Mouse (Mus musculus) layer of hippocampus, adult 6 months (tissue): ENCODE measurements around the gene Cox16. TPM values are rescaled to one million over a fixed set of nuclear protein-coding genes. Genes with fewer than 3 reads are reported as not detected.

Source experiments
- long read RNA-seq, 2 experiments: library from polyadenylated mRNA; unstranded; transcript quantifications; one replicate each; pipeline ENCODE4 v2.0.0; 2019 to 2020
- polyA plus RNA-seq: library from polyadenylated mRNA; unstranded; fragments of <200 nt; fragmentation: Nextera tagmentation; gene quantifications from 2 replicates; pipeline ENCODE4 v1.2.3, GENCODE M21; 2021

The Cox16 gene
- 94.4 and 99.3 TPM in 2 replicates for polyA plus RNA-seq
- long read RNA-seq, experiment 1, transcript Cox16-201 (4 exons, 2,007 nt), result minor isoform, 9 of 48 reads
- long read RNA-seq, experiment 1, transcript Cox16-202 (4 exons, 668 nt), result major isoform, 31 of 48 reads
- long read RNA-seq, experiment 1, partial matches to known transcripts, result 0 of 48 reads
- long read RNA-seq, experiment 1, other reads (novel, unspliced or antisense), result 5 of 48 reads
- long read RNA-seq, experiment 2, transcript Cox16-202 (4 exons, 668 nt), result major isoform, 14 of 33 reads
- long read RNA-seq, experiment 2, transcript Cox16-201 (4 exons, 2,007 nt), result minor isoform, 6 of 33 reads
- long read RNA-seq, experiment 2, partial matches to known transcripts, result 0 of 33 reads
- long read RNA-seq, experiment 2, other reads (novel, unspliced or antisense), result 12 of 33 reads

GRCm38 (mm10) chr12:81484727-81485191 lies at the start of gene Cox16:
Gene Cox16 (minus strand): TSS chr12:81485127.

GRCm38 (mm10) chr12:81532316-81533028 lies 47.5 kb upstream of the Cox16 start, which contains the start of the genes Gm20498 and Synj2bp:
Gene Gm20498 (minus strand): TSS chr12:81532905.
Gene Synj2bp (minus strand): TSS chr12:81532911.

GRCm38 (mm10) chr12:81421846-81422245 lies 63.1 kb downstream of the Cox16 start, which contains the start of gene Adam4:
Gene Adam4 (minus strand): TSS chr12:81421946.

GRCm38 (mm10) chr12:81379364-81379763 lies 105.6 kb downstream of the Cox16 start, which contains the start of gene Gm4787:
Gene Gm4787 (minus strand): TSS chr12:81379464.

GRCm38 (mm10) chr12:81332875-81333421 lies 152.0 kb downstream of the Cox16 start, which contains the start of gene Slc8a3:
Gene Slc8a3 (minus strand): TSS chr12:81333180.

Other genes with a start within 250 kb of the Cox16 start
- 3.3 and 3.6 TPM in 2 replicates for gene Slc8a3, start 151.9 kb downstream of the Cox16 start, polyA plus RNA-seq
- gene Gm4787, start 105.7 kb downstream of the Cox16 start, polyA plus RNA-seq, result 0.09 TPM in 2 replicates
- 0.09 and 0.10 TPM in 2 replicates for gene Adam4, start 63.2 kb downstream of the Cox16 start, polyA plus RNA-seq
- 50.6 and 50.8 TPM in 2 replicates for gene Gm20498, start 47.8 kb upstream of the Cox16 start, polyA plus RNA-seq
- gene Synj2bp, start 47.8 kb upstream of the Cox16 start, polyA plus RNA-seq, result 26.1 and 27.2 TPM in 2 replicates
- gene Adam21, start 83.3 kb upstream of the Cox16 start, polyA plus RNA-seq, result 0.11 and 0.18 TPM in 2 replicates
- 36.0 and 40.2 TPM in 2 replicates for gene Med6, start 109.9 kb upstream of the Cox16 start, polyA plus RNA-seq
- gene Ttc9, start 146.1 kb upstream of the Cox16 start, polyA plus RNA-seq, result 4.9 and 5.2 TPM in 2 replicates